Mouse (Mus musculus) G1E (cell line): ENCODE measurements around the gene Ppp1r35. TPM values are rescaled to one million over a fixed set of nuclear protein-coding genes. Genes with fewer than 3 reads are reported as not detected.

ENCODE experiments used
- ATAC-seq: 2 replicates; pipeline ENCODE4 v1.8.0; 2016; ENCODE audit warnings: mild to moderate bottlenecking; ENCODE audit not compliant: insufficient number of reproducible peaks, poor library complexity, low FRiP score, severe bottlenecking; ENCODE audit errors: extremely low read depth
- DNase-seq: peaks from one replicate; pipeline ENCODE4 v3.0.0; 2012; ENCODE audit warnings: low spot score
- H3K27me3 ChIP-seq: 2 replicates; pipeline ENCODE4 v1.6.1; 2012; ENCODE audit warnings: mild to moderate bottlenecking, low read length, inconsistent platforms; ENCODE audit not compliant: insufficient read depth
- H3K36me3 ChIP-seq: replicated peaks from 2 replicates; pipeline ENCODE3; 2012; ENCODE audit warnings: mild to moderate bottlenecking, inconsistent platforms
- H3K4me1 ChIP-seq: 2 replicates; pipeline ENCODE4 v1.6.1; 2012; ENCODE audit warnings: low read depth, low read length, inconsistent platforms, mixed read lengths; ENCODE audit not compliant: insufficient read depth
- H3K4me3 ChIP-seq: 2 replicates; pipeline ENCODE4 v1.5.1; 2012; ENCODE audit warnings: low read depth, mild to moderate bottlenecking, inconsistent platforms, low read length, moderate library complexity, mixed read lengths
- H3K9me3 ChIP-seq: replicated peaks from 2 replicates; pipeline ENCODE4 v1.6.1; 2012; ENCODE audit warnings: inconsistent platforms
- CTCF ChIP-seq: IDR thresholded peaks from 2 replicates; pipeline ENCODE4 v1.5.1; 2012; ENCODE audit warnings: low read depth, low read length, inconsistent platforms, mixed read lengths
- GATA1 ChIP-seq: IDR thresholded peaks from 2 replicates; pipeline ENCODE4 v1.6.1; 2012; ENCODE audit warnings: borderline replicate concordance, low read length, inconsistent platforms, mixed read lengths
- GATA2 ChIP-seq: IDR thresholded peaks from 2 replicates; pipeline ENCODE4 v1.6.1; 2012; ENCODE audit warnings: low read depth, low read length, inconsistent platforms, borderline replicate concordance
- POLR2AphosphoS5 ChIP-seq: IDR thresholded peaks from 2 replicates; pipeline ENCODE4 v1.6.1; 2012; ENCODE audit warnings: low read depth, low read length, inconsistent platforms; ENCODE audit not compliant: insufficient replicate concordance
- TAL1 ChIP-seq: conservative IDR thresholded peaks from 2 replicates; pipeline ENCODE4 v1.6.1; 2012; ENCODE audit warnings: low read depth, low read length, inconsistent platforms, mixed read lengths
- polyA plus RNA-seq: library from polyadenylated mRNA; stranded (reverse); fragments of >175 nt; gene quantifications from 2 replicates; pipeline ENCODE4 v1.2.3, GENCODE M21; 2012
- total RNA-seq, 2 experiments: library from RNA; stranded (forward) in 1 of 2; stranded (reverse) in 1 of 2; fragments of 200-1000 nt in 1 of 2; fragments of >200 nt in 1 of 2; fragmentation: Nextera tagmentation in 1 of 2; gene quantifications; 2 replicates each; pipeline ENCODE4 v1.2.3; 2014 to 2017

Ppp1r35 gene
- total and polyA plus RNA-seq, 3 experiments, result 35.6 to 202 (median 121) TPM

DNA sequence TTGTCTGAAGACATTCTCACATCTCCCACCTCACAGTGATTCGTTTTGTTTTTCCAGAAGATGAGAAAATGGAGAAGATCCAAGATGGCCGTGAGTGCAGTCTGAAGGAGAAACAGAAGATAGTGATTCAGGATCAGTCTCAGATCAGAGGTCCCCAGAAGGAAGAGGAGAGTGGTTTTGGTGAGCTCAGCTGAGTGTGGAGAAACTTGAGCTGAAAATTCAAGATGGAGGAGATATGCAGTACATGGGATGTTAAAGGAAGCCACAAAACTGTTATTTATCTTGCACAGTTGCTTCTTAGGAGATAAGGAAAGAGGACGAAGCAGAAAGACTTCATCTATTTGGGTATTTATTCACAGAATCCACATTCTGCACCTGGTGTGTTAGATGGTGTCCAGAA lies 22.3 kb downstream of the Ppp1r35 start:
- Histone ChIP-seq H3K27me3 (peaks cover 14% of the 10 kb centered on the region), H3K9me3 (no peaks in the 10 kb centered on the region), H3K4me1 (no peaks in the 10 kb centered on the region), H3K36me3 (no peaks in the 10 kb centered on the region), H3K4me3 (no peak overlapping the region)
- no peak for DNase-seq
- ATAC-seq, result no peak
- TF ChIP-seq GATA1 (no peak), POLR2AphosphoS5 (no peak), CTCF (no peak), TAL1 (no peak), GATA2 (no peak)

GRCm38 (mm10) chr5:137806158-137806557 lies 27.5 kb downstream of the Ppp1r35 start:
- no peak overlapping the region for H3K4me3 ChIP-seq
- H3K36me3 ChIP-seq, result no peaks in the 10 kb centered on the region
- H3K9me3 ChIP-seq, result no peaks in the 10 kb centered on the region
- no peak for DNase-seq
- H3K4me1 ChIP-seq, result no peaks in the 10 kb centered on the region
- no peak for TF ChIP-seq CTCF
- no peak for TF ChIP-seq GATA2
- TF ChIP-seq GATA1, result no peak
- no peak for TF ChIP-seq POLR2AphosphoS5
- no peak for TF ChIP-seq TAL1
- ATAC-seq, result no peak
- H3K27me3 ChIP-seq, result peaks cover 9% of the 10 kb centered on the region

DNA sequence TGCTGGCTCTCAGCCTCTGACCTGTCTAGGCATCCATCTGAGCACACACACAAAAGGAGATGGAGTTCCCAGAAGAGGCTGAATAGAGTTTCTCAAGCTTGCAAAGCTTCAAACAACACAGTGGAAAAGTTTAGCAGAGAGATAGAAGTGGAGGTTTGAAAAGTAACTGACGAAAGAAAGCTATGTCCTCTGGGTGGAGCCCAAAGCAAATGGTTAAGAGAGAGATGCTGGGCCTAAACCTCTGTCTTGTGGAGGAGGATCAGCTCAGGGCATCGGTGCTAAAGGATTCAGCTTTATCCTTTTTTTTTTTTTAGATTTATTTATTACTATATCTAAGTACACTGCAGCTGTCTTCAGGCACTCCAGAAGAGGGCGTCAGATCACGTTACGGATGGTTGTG lies 29.7 kb downstream of the Ppp1r35 start:
- Histone ChIP-seq H3K27me3 (no peaks in the 10 kb centered on the region; the same call in none of the 2 replicates), H3K4me1 (no peaks in the 10 kb centered on the region), H3K9me3 (no peaks in the 10 kb centered on the region), H3K4me3 (no peak overlapping the region), H3K36me3 (no peaks in the 10 kb centered on the region)
- ATAC-seq (no peak), DNase-seq (no peak)
- TF ChIP-seq CTCF (no peak), GATA2 (no peak), TAL1 (no peak), GATA1 (no peak), POLR2AphosphoS5 (no peak)

GRCm38 (mm10) chr5:137817466-137818222 lies 39.0 kb downstream of the Ppp1r35 start:
- no peak for TF ChIP-seq TAL1
- TF ChIP-seq CTCF, result no peak
- TF ChIP-seq GATA2, result no peak
- TF ChIP-seq POLR2AphosphoS5, result no peak
- TF ChIP-seq GATA1, result no peak
- Histone ChIP-seq H3K27me3 (no peaks in the 10 kb centered on the region), H3K4me3 (no peak overlapping the region), H3K36me3 (no peaks in the 10 kb centered on the region), H3K9me3 (no peaks in the 10 kb centered on the region), H3K4me1 (no peaks in the 10 kb centered on the region)
- no peak for ATAC-seq
- no peak for DNase-seq

- H3K4me3 ChIP-seq, result no peak overlapping the region
- H3K9me3 ChIP-seq, result no peaks in the 10 kb centered on the region
- TF ChIP-seq GATA2 (no peak), TAL1 (no peak), GATA1 (no peak), CTCF (no peak), POLR2AphosphoS5 (no peak)
- ATAC-seq (no peak), DNase-seq (no peak)
- no peaks in the 10 kb centered on the region for H3K36me3 ChIP-seq
- peaks cover 7% of the 10 kb centered on the region for H3K27me3 ChIP-seq
- H3K4me1 ChIP-seq, result no peaks in the 10 kb centered on the region
Measured at GRCm38 (mm10) chr5:137822126-137822525, 43.5 kb downstream of the Ppp1r35 start.

DNA sequence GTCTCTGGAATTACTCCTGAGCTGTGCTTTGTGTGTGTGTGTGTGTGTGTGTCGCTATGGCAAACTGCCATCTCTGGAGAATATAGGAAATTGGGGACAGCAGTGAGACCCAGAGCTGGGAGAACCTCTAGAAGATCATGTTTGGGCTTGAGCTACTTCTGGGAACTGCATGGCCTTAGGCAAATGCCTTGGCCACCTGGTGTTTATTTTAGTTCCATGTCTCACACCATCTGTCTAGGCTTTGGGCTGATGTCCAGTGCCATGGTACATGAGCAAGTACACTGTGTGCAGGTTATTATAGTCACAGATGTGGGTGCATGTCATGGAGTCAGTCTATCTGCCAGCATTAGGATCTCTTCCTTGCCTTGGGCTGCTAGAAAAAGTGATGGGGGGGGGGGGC lies 44.0 kb downstream of the Ppp1r35 start:
- no peaks in the 10 kb centered on the region for H3K36me3 ChIP-seq
- ATAC-seq, result no peak
- H3K27me3 ChIP-seq, result peaks cover 7% of the 10 kb centered on the region
- DNase-seq, result no peak
- H3K4me3 ChIP-seq, result no peak overlapping the region
- no peaks in the 10 kb centered on the region for H3K4me1 ChIP-seq
- TF ChIP-seq GATA1 (no peak), TAL1 (no peak), GATA2 (no peak), POLR2AphosphoS5 (no peak), CTCF (no peak)
- H3K9me3 ChIP-seq, result no peaks in the 10 kb centered on the region
